Mouse (Mus musculus) embryonic facial prominence, embryonic 11.5 days (tissue): ENCODE measurements around the gene Ptpn22. TPM values are rescaled to one million over a fixed set of nuclear protein-coding genes. Genes with fewer than 3 reads are reported as not detected.

Experiments used
- ATAC-seq: fragments of 200-750 bp; cut with Nextera tagmentation; replicated peaks from 2 replicates; pipeline ENCODE4 v1.8.0; 2017; ENCODE audit warnings: low read depth; ENCODE audit not compliant: insufficient number of reproducible peaks, low FRiP score, low TSS enrichment
- DNase-seq: peaks from one replicate; pipeline ENCODE4 v3.0.0-alpha.2; 2015; ENCODE audit warnings: low spot score
- H3K27ac ChIP-seq: fragments of 300-500 bp; sonication (generic); replicated peaks from 2 replicates; pipeline ENCODE4 v1.5.1; 2014; ENCODE audit warnings: mild to moderate bottlenecking, low read depth, low read length, control low read depth
- H3K27me3 ChIP-seq: fragments of 300-500 bp; sonication (generic); 2 replicates; pipeline ENCODE4 v1.6.1; 2014; ENCODE audit warnings: mild to moderate bottlenecking, low read length, moderate library complexity, mixed read lengths; ENCODE audit not compliant: control insufficient read depth, insufficient read depth
- H3K36me3 ChIP-seq: fragments of 300-500 bp; sonication (generic); replicated peaks from 2 replicates; pipeline ENCODE4 v1.6.1; 2014; ENCODE audit warnings: low read depth, mild to moderate bottlenecking, low read length, moderate library complexity, mixed read lengths; ENCODE audit not compliant: control insufficient read depth, insufficient read depth
- H3K4me1 ChIP-seq: fragments of 300-500 bp; sonication (generic); 2 replicates; pipeline ENCODE4 v1.6.1; 2014; ENCODE audit warnings: low read length, mixed read lengths; ENCODE audit not compliant: control insufficient read depth, insufficient read depth
- H3K4me2 ChIP-seq: fragments of 300-500 bp; sonication (generic); 2 replicates; pipeline ENCODE4 v1.6.1; 2014; ENCODE audit warnings: low read depth, mild to moderate bottlenecking, control low read depth, low read length, moderate library complexity
- H3K4me3 ChIP-seq: fragments of 300-500 bp; sonication (generic); 2 replicates; pipeline ENCODE4 v1.5.1; 2014; ENCODE audit warnings: low read depth, low read length, control low read depth
- H3K9ac ChIP-seq: fragments of 300-500 bp; sonication (generic); replicated peaks from 2 replicates; pipeline ENCODE4 v1.6.1; 2014; ENCODE audit warnings: mild to moderate bottlenecking, control low read depth, low read length
- H3K9me3 ChIP-seq: fragments of 300-500 bp; sonication (generic); replicated peaks from 2 replicates; pipeline ENCODE4 v1.6.1; 2016; ENCODE audit warnings: mild to moderate bottlenecking, low read length, inconsistent platforms, mixed read lengths; ENCODE audit not compliant: control insufficient read depth
- WGBS: fragments of 180-500 bp; shearing (Covaris S2); extraction: QIAGEN DNeasy Blood & Tissue Kit; methylation state at CpG from one replicate; pipeline ENCODE4 v1.1.7; 2014; 5-methylcytosine and 5-hydroxymethylcytosine counted together
- polyA plus RNA-seq: library from polyadenylated mRNA; unstranded; fragments of >200 nt; fragmentation: Nextera tagmentation; extraction: Ambion mirVana; gene quantifications from 2 replicates; pipeline ENCODE4 v1.2.1, GENCODE M21; 2014

The Ptpn22 gene
- polyA plus RNA-seq, 1 experiment from 2014 or later = 0.43 TPM

GRCm38 (mm10) chr3:103862721-103863220, 3.2 kb downstream of the Ptpn22 start:
- H3K27me3 ChIP-seq = no peaks in the 10 kb centered on the region
- H3K9ac ChIP-seq = no peak overlapping the region
- no peaks in the 10 kb centered on the region for H3K4me1 ChIP-seq
- no peak overlapping the region for H3K4me3 ChIP-seq
- H3K27ac ChIP-seq = no peak overlapping the region
- no peaks in the 10 kb centered on the region for H3K36me3 ChIP-seq
- no peaks in the 10 kb centered on the region for H3K9me3 ChIP-seq
- no peak overlapping the region for H3K4me2 ChIP-seq
- DNase-seq (no peak), ATAC-seq (no peak)
- 79% methylated on average over 4 of the region's 4 CpGs for WGBS

GRCm38 (mm10) chr3:103864200-103864599, 4.6 kb downstream of the Ptpn22 start:
- Histone ChIP-seq H3K36me3 (no peaks in the 10 kb centered on the region), H3K4me1 (no peaks in the 10 kb centered on the region), H3K9me3 (no peaks in the 10 kb centered on the region), H3K27ac (no peak overlapping the region), H3K9ac (no peak overlapping the region), H3K4me2 (no peak overlapping the region), H3K27me3 (no peaks in the 10 kb centered on the region), H3K4me3 (no peak overlapping the region)
- DNase-seq = no peak
- WGBS = 93% methylated on average over 6 of the region's 6 CpGs
- ATAC-seq = no peak

DNA sequence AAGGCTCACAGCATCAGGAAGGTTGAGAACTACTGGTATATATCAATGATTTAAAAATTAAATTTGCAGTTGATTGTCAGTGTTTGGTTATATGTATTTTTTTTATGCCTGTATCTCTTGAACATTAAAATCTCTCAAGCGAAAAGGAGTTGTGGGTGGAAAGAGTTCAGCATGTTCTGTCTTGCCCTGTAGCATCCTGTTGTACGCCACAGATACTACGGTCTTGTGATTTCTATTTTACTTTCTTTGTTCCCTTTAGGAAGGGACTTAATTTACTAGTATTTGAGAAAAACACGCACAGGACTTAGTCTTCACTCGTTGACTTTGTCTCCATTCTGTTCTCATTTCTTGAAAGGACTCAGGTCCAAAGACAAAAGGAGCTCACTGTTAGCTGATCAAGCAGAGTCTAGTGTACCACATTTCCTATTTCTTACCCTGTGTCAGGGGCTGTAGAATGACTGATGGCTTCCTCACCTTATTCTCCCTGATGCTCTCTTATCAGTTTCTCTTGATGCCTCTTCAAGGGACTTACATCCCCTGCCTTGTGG, 7.9 kb downstream of the Ptpn22 start:
- Histone ChIP-seq H3K4me1 (no peaks in the 10 kb centered on the region), H3K27me3 (no peaks in the 10 kb centered on the region), H3K9ac (no peak overlapping the region), H3K36me3 (no peaks in the 10 kb centered on the region), H3K4me2 (no peak overlapping the region), H3K27ac (no peak overlapping the region), H3K9me3 (no peaks in the 10 kb centered on the region), H3K4me3 (no peak overlapping the region)
- WGBS = 85% methylated on average over 5 of the region's 5 CpGs
- no peak for DNase-seq
- no peak for ATAC-seq

GRCm38 (mm10) chr3:103868008-103868407, 8.4 kb downstream of the Ptpn22 start:
- Histone ChIP-seq H3K9ac (no peak overlapping the region), H3K4me3 (no peak overlapping the region), H3K36me3 (no peaks in the 10 kb centered on the region), H3K27ac (no peak overlapping the region), H3K4me1 (no peaks in the 10 kb centered on the region), H3K9me3 (no peaks in the 10 kb centered on the region), H3K27me3 (no peaks in the 10 kb centered on the region), H3K4me2 (no peak overlapping the region)
- no peak for ATAC-seq
- DNase-seq = no peak
- 82% methylated on average over 4 of the region's 4 CpGs for WGBS

- ATAC-seq = no peak
- DNase-seq = no peak
- Histone ChIP-seq H3K9me3 (no peaks in the 10 kb centered on the region), H3K36me3 (no peaks in the 10 kb centered on the region), H3K9ac (no peak overlapping the region), H3K4me2 (no peak overlapping the region), H3K27me3 (no peaks in the 10 kb centered on the region), H3K27ac (no peak overlapping the region), H3K4me3 (no peak overlapping the region), H3K4me1 (no peaks in the 10 kb centered on the region)
- 73% methylated on average over 3 of the region's 3 CpGs for WGBS
Measured at GRCm38 (mm10) chr3:103872663-103873098, 13.1 kb downstream of the Ptpn22 start.

DNA sequence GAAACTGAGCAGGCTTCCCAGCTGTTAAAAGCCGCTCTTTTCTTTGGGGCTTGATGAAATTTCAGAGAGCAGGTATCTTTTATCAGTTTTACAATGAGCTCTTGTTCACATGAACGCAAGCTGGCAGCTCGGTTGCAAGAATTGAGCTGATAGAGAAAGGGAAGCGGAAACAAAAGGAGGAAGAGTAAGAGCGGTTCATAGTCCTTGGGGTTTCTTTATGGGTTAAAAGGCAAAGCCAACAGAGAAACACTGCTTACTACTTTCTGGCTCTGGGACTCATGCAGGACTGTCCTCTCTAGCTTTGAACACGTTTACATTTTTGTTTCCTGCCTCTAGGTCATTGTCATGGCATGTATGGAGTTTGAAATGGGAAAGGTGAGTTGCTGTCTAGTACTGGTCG, 14.7 kb downstream of the Ptpn22 start:
- Histone ChIP-seq H3K4me2 (no peak overlapping the region), H3K27ac (no peak overlapping the region), H3K4me1 (no peaks in the 10 kb centered on the region), H3K9me3 (no peaks in the 10 kb centered on the region), H3K36me3 (no peaks in the 10 kb centered on the region), H3K4me3 (no peak overlapping the region), H3K27me3 (no peaks in the 10 kb centered on the region), H3K9ac (no peak overlapping the region)
- no peak for ATAC-seq
- no peak for DNase-seq
- WGBS = 71% methylated on average over 7 of the region's 7 CpGs

GRCm38 (mm10) chr3:103885946-103886345, 26.4 kb downstream of the Ptpn22 start:
- H3K9me3 ChIP-seq = no peaks in the 10 kb centered on the region
- ATAC-seq = no peak
- no peak overlapping the region for H3K27ac ChIP-seq
- no peak overlapping the region for H3K9ac ChIP-seq
- H3K4me1 ChIP-seq = no peaks in the 10 kb centered on the region
- no peak overlapping the region for H3K4me2 ChIP-seq
- no peak overlapping the region for H3K4me3 ChIP-seq
- no peak for DNase-seq
- no peaks in the 10 kb centered on the region for H3K27me3 ChIP-seq
- H3K36me3 ChIP-seq = no peaks in the 10 kb centered on the region
- 79% methylated on average over 11 of the region's 11 CpGs for WGBS

DNA sequence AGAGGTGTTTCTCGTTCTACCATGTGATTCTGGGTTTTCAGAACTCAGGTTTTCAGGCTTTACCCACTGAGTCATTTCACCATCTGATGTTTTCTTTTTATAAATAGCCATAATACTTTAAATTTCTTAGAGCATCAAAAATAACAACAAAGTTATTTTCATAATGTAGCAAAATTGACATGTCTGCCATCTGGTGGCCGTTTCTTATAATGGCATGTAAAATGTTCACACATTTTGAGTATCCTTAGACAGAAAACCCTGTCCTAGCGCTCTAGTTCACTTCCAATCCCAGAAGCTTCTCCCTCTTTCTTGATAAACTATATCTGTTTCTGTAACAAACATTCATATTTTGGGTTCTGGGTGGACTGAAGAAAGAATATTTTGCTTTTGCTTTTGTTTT, 28.0 kb downstream of the Ptpn22 start:
- Histone ChIP-seq H3K4me1 (no peaks in the 10 kb centered on the region), H3K27me3 (no peaks in the 10 kb centered on the region), H3K27ac (no peak overlapping the region), H3K36me3 (no peaks in the 10 kb centered on the region), H3K9me3 (no peaks in the 10 kb centered on the region), H3K9ac (no peak overlapping the region), H3K4me3 (no peak overlapping the region), H3K4me2 (no peak overlapping the region)
- DNase-seq = peak; percentile 75
- 25% methylated on average over 3 of the region's 3 CpGs for WGBS
- no peak for ATAC-seq
